Mouse (Mus musculus) NIH3T3 (cell line): ENCODE measurements around the gene Triobp.

Source experiments
- DNase-seq: peaks from one replicate; pipeline ENCODE4 v3.0.0-alpha.2; 2012; ENCODE audit warnings: low read depth

The Triobp gene

GRCm38 (mm10) chr15:78947657-78948056, at the start of gene Triobp:
Triobp (plus strand) TSS chr15:78947724.
- DNase-seq, result peak; percentile 93

- no peak for DNase-seq
These were observed 49.0 kb upstream of the Triobp start for GRCm38 (mm10) chr15:78898507-78899001.

GRCm38 (mm10) chr15:78899409-78899739, 48.1 kb upstream of the Triobp start, which contains the start of gene Gm49510:
Gm49510 (plus strand) TSS chr15:78899667.
- DNase-seq, result no peak

- peak; percentile 85 for DNase-seq
These were observed 47.6 kb upstream of the Triobp start, which contains the start of gene Sh3bp1 for GRCm38 (mm10) chr15:78899740-78900584. Sh3bp1 (plus strand) TSS chr15:78899768.

GRCm38 (mm10) chr15:78900585-78901421, 46.7 kb upstream of the Triobp start:
- peak; percentile 28 for DNase-seq

- DNase-seq, result peak; percentile 32
These were observed 46.1 kb upstream of the Triobp start for GRCm38 (mm10) chr15:78901422-78901789.

GRCm38 (mm10) chr15:78903243-78903642, 44.3 kb upstream of the Triobp start:
- DNase-seq, result peak; percentile 94

- DNase-seq, result no peak
These were observed 39.1 kb upstream of the Triobp start for GRCm38 (mm10) chr15:78908399-78908798.

GRCm38 (mm10) chr15:78908982-78909381, 38.5 kb upstream of the Triobp start:
- no peak for DNase-seq

GRCm38 (mm10) chr15:78912040-78912439, 35.5 kb upstream of the Triobp start:
- peak; percentile 61 for DNase-seq

GRCm38 (mm10) chr15:78913632-78914090, 33.9 kb upstream of the Triobp start, which contains the start of gene Pdxp:
Pdxp (plus strand) TSS chr15:78913919.
- DNase-seq, result peak; percentile 70

- DNase-seq, result no peak
These were observed 33.3 kb upstream of the Triobp start for GRCm38 (mm10) chr15:78914091-78914822.

GRCm38 (mm10) chr15:78914823-78915659, 32.5 kb upstream of the Triobp start:
- no peak for DNase-seq

GRCm38 (mm10) chr15:78915660-78916017, 31.9 kb upstream of the Triobp start:
- peak; percentile 88 for DNase-seq

GRCm38 (mm10) chr15:78916052-78916826, 31.3 kb upstream of the Triobp start:
- peak; percentile 65 for DNase-seq

GRCm38 (mm10) chr15:78918126-78918525, 29.4 kb upstream of the Triobp start:
- no peak for DNase-seq

GRCm38 (mm10) chr15:78919914-78920313, 27.6 kb upstream of the Triobp start:
- DNase-seq, result peak; percentile 30

GRCm38 (mm10) chr15:78922700-78923099, 24.8 kb upstream of the Triobp start:
- no peak for DNase-seq

GRCm38 (mm10) chr15:78923585-78923984, 23.9 kb upstream of the Triobp start:
- DNase-seq, result no peak

GRCm38 (mm10) chr15:78925129-78925528, 22.4 kb upstream of the Triobp start:
- DNase-seq, result peak; percentile 23
